Mouse (Mus musculus): ENCODE results near the gene Ap1ar. TPM values are rescaled to one million over a fixed set of nuclear protein-coding genes. Genes with fewer than 3 reads are reported as not detected.
A peak's percentile ranks its signal among the peaks of the same experiment; 100 is the strongest.

Gene Ap1ar
- polyA plus RNA-seq, 1 experiment from 2014 or later: 24.0 TPM

DNA sequence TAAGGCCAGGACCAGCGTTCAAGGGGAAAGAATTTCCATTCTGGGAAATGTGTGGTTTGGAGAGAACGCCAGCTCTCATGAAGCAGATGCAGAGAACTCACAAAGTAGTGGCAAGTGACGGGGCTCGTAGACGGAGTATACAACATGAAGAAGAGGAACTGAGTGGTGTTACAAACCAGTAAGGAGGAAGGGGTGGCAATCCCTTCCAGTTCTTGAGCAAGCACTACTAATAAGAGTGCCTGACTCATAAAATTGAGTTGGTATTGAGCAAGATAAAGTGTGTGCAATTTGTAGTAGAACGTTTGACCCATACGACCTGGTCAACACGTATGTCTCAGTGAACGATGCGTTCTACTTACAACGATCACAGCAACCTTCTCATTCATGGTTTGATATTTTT lies 68.2 kb downstream of the Ap1ar start:
- under 1% methylated on average over 11 of the region's 11 CpGs for WGBS (ENCODE audit: missing documents)
- Histone ChIP-seq H3K36me3 (ENCODE audit: inconsistent target) (no peaks in the 10 kb centered on the region), H3K27ac (peak overlapping the region; percentile 68), H3K4me3 (ENCODE audit: inconsistent target) (no peak overlapping the region), H3K79me2 (ENCODE audit: inconsistent target) (peaks cover 65% of the 10 kb centered on the region)

DNA sequence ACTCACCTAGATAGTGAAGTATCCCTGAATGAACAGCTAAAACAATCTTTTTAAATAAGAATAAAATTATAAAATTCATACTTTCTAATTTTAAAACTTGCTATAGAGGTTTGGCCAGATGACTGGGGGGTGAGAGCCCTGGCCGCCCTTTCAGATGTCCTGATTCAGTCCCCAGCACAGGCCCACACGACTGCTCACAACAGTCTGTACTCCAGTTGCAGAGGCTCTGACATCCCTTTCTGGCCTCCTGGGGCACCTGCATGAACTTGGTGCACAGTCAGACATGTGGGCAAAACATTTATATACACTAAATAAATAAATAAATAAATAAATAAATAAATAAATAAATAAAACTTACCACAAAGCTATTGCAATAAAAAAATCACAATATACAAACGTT lies 71.4 kb downstream of the Ap1ar start:
- no peak overlapping the region for H3K27ac ChIP-seq
- H3K4me3 ChIP-seq (ENCODE audit: inconsistent target): no peak overlapping the region
- peaks cover 80% of the 10 kb centered on the region for H3K79me2 ChIP-seq (ENCODE audit: inconsistent target)
- 83% methylated on average over 3 of the region's 3 CpGs for WGBS (ENCODE audit: missing documents)
- no peaks in the 10 kb centered on the region for H3K36me3 ChIP-seq (ENCODE audit: inconsistent target)

DNA sequence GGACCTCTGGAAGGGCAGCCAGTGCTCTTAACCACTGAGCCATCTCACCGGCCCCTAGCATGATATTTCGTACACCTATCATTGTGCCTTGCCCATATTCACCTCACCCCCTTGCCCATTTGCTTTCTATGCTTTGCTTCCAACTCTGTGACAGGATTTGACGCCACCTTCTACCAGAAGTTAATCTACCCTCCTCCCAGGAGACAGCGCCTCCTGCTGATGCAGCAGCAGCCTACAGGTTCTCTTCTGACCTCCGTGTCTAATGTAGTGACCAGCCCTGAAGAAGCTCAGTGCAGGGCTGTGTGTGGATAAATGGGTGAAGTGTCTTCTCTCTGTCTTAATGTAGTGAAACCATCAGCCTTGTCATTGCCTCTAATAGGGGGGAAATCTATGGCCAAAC lies 72.8 kb downstream of the Ap1ar start:
- Histone ChIP-seq H3K27ac (no peak overlapping the region), H3K79me2 (ENCODE audit: inconsistent target) (peaks cover 71% of the 10 kb centered on the region), H3K36me3 (ENCODE audit: inconsistent target) (no peaks in the 10 kb centered on the region), H3K4me3 (ENCODE audit: inconsistent target) (no peak overlapping the region)
- 96% methylated on average over 5 of the region's 5 CpGs for WGBS (ENCODE audit: missing documents)

DNA sequence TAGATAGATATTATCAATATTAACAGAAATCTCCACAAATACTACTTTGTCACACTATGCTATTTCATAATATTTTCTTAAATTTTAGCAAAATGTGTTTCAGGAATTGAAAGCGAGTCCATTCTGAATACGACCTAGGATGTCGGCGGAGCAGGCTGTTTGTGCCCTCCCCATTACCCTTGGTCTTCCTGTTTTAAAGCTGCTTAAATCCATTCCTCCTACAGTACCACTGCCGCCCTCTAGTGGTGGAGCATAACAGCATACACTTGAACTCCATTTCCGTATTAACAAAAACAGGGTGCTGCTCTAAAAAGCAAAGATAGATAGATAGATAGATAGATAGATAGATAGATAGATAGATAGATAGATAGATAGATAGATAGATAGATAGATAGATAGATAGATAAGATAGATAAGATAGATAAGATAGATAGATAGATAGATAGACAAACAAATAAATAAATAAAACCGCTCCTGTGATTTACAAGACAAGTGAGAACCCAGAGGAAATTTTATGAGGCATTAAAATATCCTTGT lies 74.2 kb downstream of the Ap1ar start:
- WGBS (ENCODE audit: missing documents): 17% methylated on average over 7 of the region's 7 CpGs
- Histone ChIP-seq H3K27ac (no peak overlapping the region), H3K4me3 (ENCODE audit: inconsistent target) (no peak overlapping the region; the same call in 1 of the 2 replicates)

DNA sequence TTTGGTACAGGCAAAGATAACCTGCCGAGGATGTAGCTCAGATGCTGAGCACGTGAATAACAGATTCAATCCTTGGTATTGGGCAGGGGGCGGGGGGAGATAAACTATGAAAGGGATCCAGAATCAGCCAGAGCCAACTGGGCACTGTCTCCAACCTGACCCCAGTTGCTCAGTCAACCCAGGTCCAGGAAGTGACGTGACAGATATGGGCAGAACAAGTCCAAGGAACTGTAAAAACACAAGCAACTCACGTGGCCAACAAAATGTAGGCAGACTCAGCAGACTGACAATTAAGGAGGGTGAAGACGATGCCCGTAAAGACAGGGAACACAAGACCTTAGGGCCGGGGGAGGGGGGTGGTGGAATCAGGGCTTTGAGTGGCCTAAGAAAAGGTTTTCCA lies 74.9 kb downstream of the Ap1ar start:
- Histone ChIP-seq H3K27ac (no peak overlapping the region), H3K36me3 (ENCODE audit: inconsistent target) (no peaks in the 10 kb centered on the region), H3K4me3 (ENCODE audit: inconsistent target) (no peak overlapping the region), H3K79me2 (ENCODE audit: inconsistent target) (peaks cover 70% of the 10 kb centered on the region)
- 63% methylated on average over 8 of the region's 8 CpGs for WGBS (ENCODE audit: missing documents)

More for the DNA sequence above, 74.2 kb downstream of the Ap1ar start:
- Histone ChIP-seq H3K79me2 (ENCODE audit: inconsistent target) (peaks cover 72% of the 10 kb centered on the region), H3K36me3 (ENCODE audit: inconsistent target) (no peaks in the 10 kb centered on the region)

DNA sequence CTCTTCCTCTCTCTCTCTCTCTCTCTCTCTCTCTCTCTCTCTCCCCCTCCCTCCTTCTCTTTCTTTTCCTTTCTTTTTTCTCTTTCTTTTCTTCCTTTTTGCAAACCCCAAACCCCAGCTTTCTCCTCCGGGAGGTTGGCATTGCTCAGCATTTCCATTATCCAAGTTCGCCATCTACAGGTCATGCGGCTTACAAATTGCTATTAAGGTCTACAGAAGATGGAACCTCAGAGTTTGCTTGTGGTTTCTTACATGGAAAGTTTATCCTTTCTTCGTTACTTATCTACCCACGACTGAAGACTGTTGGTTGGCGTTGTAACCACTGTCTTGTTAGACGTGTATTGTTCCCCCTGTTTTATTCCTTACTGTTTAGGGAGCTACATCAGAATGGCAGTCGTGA lies 78.1 kb downstream of the Ap1ar start:
- WGBS (ENCODE audit: missing documents): 19% methylated on average over 8 of the region's 8 CpGs
- Histone ChIP-seq H3K79me2 (ENCODE audit: inconsistent target) (peaks cover 52% of the 10 kb centered on the region; the same call in 1 of the 2 replicates), H3K36me3 (ENCODE audit: inconsistent target) (peaks cover 7% of the 10 kb centered on the region; the same call in 1 of the 2 replicates), H3K27ac (no peak overlapping the region), H3K4me3 (ENCODE audit: inconsistent target) (no peak overlapping the region)

DNA sequence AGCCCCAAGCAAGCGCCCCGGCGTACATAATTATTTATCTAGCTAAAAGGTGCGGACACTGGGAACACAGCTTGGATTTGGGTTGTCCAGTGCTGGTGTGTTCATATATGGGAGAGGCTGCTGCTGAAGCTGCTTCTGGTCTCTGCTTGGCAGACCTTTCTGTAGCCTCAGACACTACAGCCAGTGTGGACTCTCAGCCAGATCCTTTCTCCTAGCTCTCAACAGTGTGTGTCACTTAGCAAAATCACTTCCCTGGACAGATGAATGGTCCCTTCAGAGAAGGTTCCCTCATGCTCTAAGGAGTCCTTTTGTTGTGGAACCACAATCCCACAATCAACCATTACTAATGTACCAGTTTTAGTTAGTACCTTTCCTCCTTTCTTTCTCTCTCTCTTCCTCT lies 78.5 kb downstream of the Ap1ar start:
- peaks cover 11% of the 10 kb centered on the region; the same call in 1 of the 2 replicates for H3K36me3 ChIP-seq (ENCODE audit: inconsistent target)
- 96% methylated on average over 4 of the region's 4 CpGs for WGBS (ENCODE audit: missing documents)
- no peak overlapping the region for H3K27ac ChIP-seq
- H3K4me3 ChIP-seq (ENCODE audit: inconsistent target): no peak overlapping the region
- H3K79me2 ChIP-seq (ENCODE audit: inconsistent target): peaks cover 48% of the 10 kb centered on the region; the same call in 1 of the 2 replicates

DNA sequence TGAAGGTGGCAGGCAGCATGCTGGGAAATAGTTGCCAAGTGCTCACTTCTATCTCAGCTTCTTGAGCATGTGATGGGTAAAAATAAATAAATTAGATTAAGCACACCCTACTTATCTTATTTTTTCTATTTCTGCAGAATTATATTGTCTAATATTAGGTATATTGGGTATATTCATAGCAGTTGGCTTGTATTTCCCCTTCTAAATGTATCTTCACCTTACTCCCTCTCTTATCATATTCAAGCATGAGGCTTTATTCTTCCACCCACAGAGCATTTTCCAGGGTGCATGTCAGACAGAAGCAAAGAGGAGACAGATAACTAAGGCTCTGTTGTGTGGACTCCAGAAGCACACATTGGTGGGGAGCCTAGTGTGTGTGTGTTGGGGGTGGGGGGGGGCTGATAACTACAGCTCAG lies 79.4 kb downstream of the Ap1ar start:
- Histone ChIP-seq H3K36me3 (ENCODE audit: inconsistent target) (peaks cover 15% of the 10 kb centered on the region; the same call in 1 of the 2 replicates), H3K79me2 (ENCODE audit: inconsistent target) (peaks cover 46% of the 10 kb centered on the region; the same call in 1 of the 2 replicates), H3K27ac (no peak overlapping the region), H3K4me3 (ENCODE audit: inconsistent target) (no peak overlapping the region)

Other genes starting within 250 kb of the Ap1ar start
- not detected in 3 replicates for gene Neurog2, start 204.4 kb downstream of the Ap1ar start, polyA plus RNA-seq (2018)
- gene Alpk1, start 57.0 kb downstream of the Ap1ar start, polyA plus RNA-seq (2018): 7.5 to 13.0 TPM (median 12.4 TPM) in 3 replicates
- 54.9 to 117 TPM (median 84.8 TPM) in 3 replicates for gene Tifa, start 47.7 kb downstream of the Ap1ar start, polyA plus RNA-seq (2018)
- gene Fam241a, start 58.8 kb upstream of the Ap1ar start, polyA plus RNA-seq (2018): 15.0 to 30.5 TPM (median 21.3 TPM) in 3 replicates

Data from macrophage (primary cell).